Mouse (Mus musculus): ENCODE measurements around the gene Gm5868.
"Not testable (repeated sequence)": the region's sequence is repeated elsewhere in the genome, so short reads cannot be mapped to it uniquely, and the experiment has no call there.

- not testable (repeated sequence) for TF ChIP-seq POLR2A (IDR thresholded peaks at IDR 0.05; ENCODE audit: insufficient read depth, low read length); EP300 (IDR thresholded peaks at IDR 0.05; ENCODE audit: insufficient read depth, low read depth, low read length)
Observed at GRCm38 (mm10) chr5:72580970-72581332, 6.4 kb downstream of the Gm5868 start, which contains the start of gene Zar1.
